Mouse (Mus musculus): ENCODE measurements around the gene Sgsm3. TPM values are rescaled to one million over a fixed set of nuclear protein-coding genes. Genes with fewer than 3 reads are reported as not detected.
"Not testable (repeated sequence)": the region's sequence is repeated elsewhere in the genome, so short reads cannot be mapped to it uniquely, and the experiment has no call there.

Gene Sgsm3
- polyA plus RNA-seq (2012; rRNA removed) (7.4 and 8.5 TPM in 2 replicates), polyA plus RNA-seq (2014; fragmentation: Nextera tagmentation; extraction: Ambion mirVana) (6.2 and 7.5 TPM in 2 replicates)

- peak within 1 kb of the TSS; percentile 72 for H3K4me2 ChIP-seq (ENCODE audit: low read depth)
- peak within 1 kb of the TSS; percentile 74 for H3K9ac ChIP-seq (replicated peaks)
- TF ChIP-seq EP300 (IDR thresholded peaks at IDR 0.05; ENCODE audit: low read depth): no peak
- no peak for TF ChIP-seq CTCF (IDR thresholded peaks at IDR 0.05; ENCODE audit: low read depth)
- ATAC-seq (ENCODE audit: insufficient read depth): peak; percentile 86
- DNase-seq (ENCODE audit: low read depth in 3 of 3, low spot score in 3 of 3): peak; percentile 67 to 72 (median 67)
- under 1% methylated on average over 66 of the region's 67 CpGs for whole genome bisulfite sequencing (ENCODE audit: insufficient replicate concordance)
- no peaks in the 10 kb centered on the region for H3K36me3 ChIP-seq (replicated peaks; ENCODE audit: control insufficient read depth, insufficient read depth, low read depth)
- peaks cover 0 to 22% of the 10 kb centered on the region in 2 experiments; a peak in 3 of 4 replicates for H3K4me1 ChIP-seq (replicated peaks; ENCODE audit: control insufficient read depth in 2 of 2, insufficient read depth in 2 of 2, low read length in 1 of 2)
- peak within 1 kb of the TSS; percentile 82 to 85 for H3K4me3 ChIP-seq (ENCODE audit: insufficient read depth in 1 of 2, low read depth in 2 of 2, low read length in 2 of 2)
- no peak within 1 kb of the TSS for H3K27ac ChIP-seq
- H3K27me3 ChIP-seq (ENCODE audit: control insufficient read depth, insufficient read depth, low read length): no peaks in the 10 kb centered on the region
- no peaks in the 10 kb centered on the region for H3K9me3 ChIP-seq (ENCODE audit: control insufficient read depth, low read length)
Measured at GRCm38 (mm10) chr15:80977620-80978334, at the start of gene Sgsm3. TSS of gene Sgsm3 (plus strand) at chr15:80977765.

DNA sequence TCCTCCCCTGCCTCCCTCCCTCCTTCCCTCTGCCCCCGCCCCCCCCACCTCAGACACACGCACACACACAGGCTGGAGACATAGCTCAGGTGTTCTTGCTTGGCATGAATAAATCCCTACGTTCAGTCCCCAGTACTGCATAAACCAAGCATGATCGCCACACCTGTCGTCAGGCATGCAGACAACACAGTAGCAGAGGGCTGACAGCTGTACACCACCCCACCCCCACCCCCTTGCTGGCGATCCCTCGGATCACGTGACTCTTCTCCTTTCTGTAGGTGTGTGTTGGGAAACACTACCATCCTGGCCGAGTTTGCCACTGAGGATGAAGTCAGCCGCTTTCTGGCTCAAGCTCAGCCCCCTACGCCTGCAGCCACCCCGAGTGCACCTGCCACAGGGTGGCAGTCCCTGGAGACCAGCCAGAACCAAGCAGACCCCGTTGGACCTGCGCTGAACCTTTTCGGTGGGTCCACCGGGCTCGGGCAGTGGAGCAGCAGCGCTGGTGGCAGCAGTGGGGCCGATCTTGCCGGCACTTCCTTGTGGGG lies 48.7 kb upstream of the Sgsm3 start:
- Histone ChIP-seq H3K36me3 (replicated peaks; ENCODE audit: control insufficient read depth, insufficient read depth, low read depth) (peaks cover 66% of the 10 kb centered on the region), H3K27me3 (ENCODE audit: control insufficient read depth, insufficient read depth, low read length) (no peaks in the 10 kb centered on the region), H3K4me2 (ENCODE audit: low read depth) (no peak overlapping the region), H3K9ac (replicated peaks) (no peak overlapping the region), H3K4me1 (replicated peaks; ENCODE audit: control insufficient read depth in 2 of 2, insufficient read depth in 2 of 2, low read length in 1 of 2) (peaks cover 0 to 3% of the 10 kb centered on the region in 2 experiments; a peak in 1 of 4 replicates), H3K4me3 (ENCODE audit: insufficient read depth in 1 of 2, low read depth in 2 of 2, low read length in 2 of 2) (no peak overlapping the region), H3K27ac (no peak overlapping the region), H3K9me3 (ENCODE audit: control insufficient read depth, low read length) (no peaks in the 10 kb centered on the region)
- WGBS (ENCODE audit: insufficient replicate concordance): 85% methylated on average over 20 of the region's 20 CpGs
- ATAC-seq (ENCODE audit: insufficient read depth): peak; percentile 11; the same call in 1 of the 2 replicates
- TF ChIP-seq EP300 (IDR thresholded peaks at IDR 0.05; ENCODE audit: low read depth) (no peak), CTCF (IDR thresholded peaks at IDR 0.05; ENCODE audit: low read depth) (no peak)
- no peak for DNase-seq (ENCODE audit: low read depth in 3 of 3, low spot score in 3 of 3)

- Histone ChIP-seq H3K4me2 (ENCODE audit: low read depth) (no peak overlapping the region), H3K9ac (replicated peaks) (no peak overlapping the region), H3K9me3 (ENCODE audit: control insufficient read depth, low read length) (no peaks in the 10 kb centered on the region), H3K27ac (no peak overlapping the region), H3K4me3 (ENCODE audit: insufficient read depth in 1 of 2, low read depth in 2 of 2, low read length in 2 of 2) (no peak overlapping the region), H3K27me3 (ENCODE audit: control insufficient read depth, insufficient read depth, low read length) (no peaks in the 10 kb centered on the region), H3K4me1 (replicated peaks; ENCODE audit: control insufficient read depth in 2 of 2, insufficient read depth in 2 of 2, low read length in 1 of 2) (peaks cover 0 to 5% of the 10 kb centered on the region in 2 experiments; a peak in 1 of 4 replicates), H3K36me3 (replicated peaks; ENCODE audit: control insufficient read depth, insufficient read depth, low read depth) (peaks cover 60% of the 10 kb centered on the region)
- TF ChIP-seq CTCF (IDR thresholded peaks at IDR 0.05; ENCODE audit: low read depth) (no peak), EP300 (IDR thresholded peaks at IDR 0.05; ENCODE audit: low read depth) (no peak)
- ATAC-seq (ENCODE audit: insufficient read depth) (peak; percentile 33; the same call in 1 of the 2 replicates), DNase-seq (ENCODE audit: low read depth in 3 of 3, low spot score in 3 of 3) (no peak)
- 45% methylated on average over 13 of the region's 16 CpGs for WGBS (ENCODE audit: insufficient replicate concordance)
Measured at GRCm38 (mm10) chr15:80930048-80930571, 47.5 kb upstream of the Sgsm3 start.

- not testable (repeated sequence) for DNase-seq (ENCODE audit: low read depth in 3 of 3, low spot score in 3 of 3); H3K4me3 ChIP-seq (ENCODE audit: insufficient read depth in 1 of 2, low read depth in 2 of 2, low read length in 2 of 2); ATAC-seq (ENCODE audit: insufficient read depth); H3K4me2 ChIP-seq (ENCODE audit: low read depth); H3K9ac ChIP-seq (replicated peaks); H3K4me1 ChIP-seq (replicated peaks; ENCODE audit: control insufficient read depth in 2 of 2, insufficient read depth in 2 of 2, low read length in 1 of 2); H3K9me3 ChIP-seq (ENCODE audit: control insufficient read depth, low read length); H3K27ac ChIP-seq; H3K27me3 ChIP-seq (ENCODE audit: control insufficient read depth, insufficient read depth, low read length)
- WGBS (ENCODE audit: insufficient replicate concordance): 88% methylated on average over 23 of the region's 23 CpGs
- peaks cover 61% of the 10 kb centered on the region for H3K36me3 ChIP-seq (replicated peaks; ENCODE audit: control insufficient read depth, insufficient read depth, low read depth)
Measured at GRCm38 (mm10) chr15:80930676-80931320, 46.8 kb upstream of the Sgsm3 start.

Data from liver, embryonic 14.5 days (tissue).